In genomic region chr8:107424176-107424575, GRCm38 (mm10) we compare ENCODE assay signal across 7 mouse cellular contexts. TPM values are rescaled to one million over a fixed set of nuclear protein-coding genes. Genes with fewer than 3 reads are reported as not detected.
DNase-seq lines count a peak whose midpoint lies in the region; ATAC-seq and TF ChIP-seq lines count a peak whose summit lies in the region.

No protein-coding gene starts in this region.

- WGBS in forebrain, embryonic 14.5 days, result 30% methylated on average over 9 of the region's 9 CpGs
- 6% methylated on average over 9 of the region's 9 CpGs for WGBS in liver, embryonic 14.5 days (ENCODE audit: insufficient replicate concordance)

- ATAC-seq in forebrain, embryonic 14.5 days, result no peak; the same call in 1 of the 2 replicates
- ATAC-seq in liver, embryonic 14.5 days (ENCODE audit: insufficient read depth), result peak; percentile 11; the same call in 1 of the 2 replicates

- H3K9ac ChIP-seq in forebrain, embryonic 14.5 days (ENCODE audit: low read length), result peak overlapping the region; percentile 85
- peak overlapping the region; percentile 83 for H3K9ac ChIP-seq in liver, embryonic 14.5 days (replicated peaks)

- H3K4me2 ChIP-seq in forebrain, embryonic 14.5 days (ENCODE audit: low read length), result peak overlapping the region; percentile 71
- H3K4me2 ChIP-seq in liver, embryonic 14.5 days (ENCODE audit: low read depth), result peak overlapping the region; percentile 97

- no peaks in the 10 kb centered on the region for H3K9me3 ChIP-seq in forebrain, embryonic 14.5 days (replicated peaks; ENCODE audit: control insufficient read depth, low read length)
- H3K9me3 ChIP-seq in liver, embryonic 14.5 days (ENCODE audit: control insufficient read depth, low read length), result no peaks in the 10 kb centered on the region

- H3K4me1 ChIP-seq in testis, adult 2 months (ENCODE audit: control insufficient read depth, insufficient read depth, low read length), result peaks cover 5% of the 10 kb centered on the region
- peaks cover 6% of the 10 kb centered on the region for H3K4me1 ChIP-seq in forebrain, embryonic 14.5 days (ENCODE audit: control insufficient read depth, insufficient read depth, low read length)
- peaks cover 8 to 16% of the 10 kb centered on the region in 2 experiments for H3K4me1 ChIP-seq in liver, embryonic 14.5 days (replicated peaks; ENCODE audit: control insufficient read depth in 2 of 2, insufficient read depth in 2 of 2, low read length in 1 of 2)

- peaks cover 2% of the 10 kb centered on the region for H3K36me3 ChIP-seq in testis, adult 2 months (ENCODE audit: control insufficient read depth, insufficient read depth, low read length)
- peaks cover 33% of the 10 kb centered on the region for H3K36me3 ChIP-seq in forebrain, embryonic 14.5 days (ENCODE audit: control insufficient read depth, insufficient read depth, low read length)
- H3K36me3 ChIP-seq in liver, embryonic 14.5 days (replicated peaks; ENCODE audit: control insufficient read depth, insufficient read depth, low read depth), result peaks cover 19% of the 10 kb centered on the region

- no peaks in the 10 kb centered on the region for H3K27me3 ChIP-seq in testis, adult 2 months (ENCODE audit: control insufficient read depth, insufficient read depth, low read length)
- no peaks in the 10 kb centered on the region for H3K27me3 ChIP-seq in forebrain, embryonic 14.5 days (replicated peaks; ENCODE audit: control insufficient read depth, insufficient read depth, low read length)
- no peaks in the 10 kb centered on the region; the same call in 1 of the 2 replicates for H3K27me3 ChIP-seq in liver, embryonic 14.5 days (ENCODE audit: control insufficient read depth, insufficient read depth, low read length)

- DNase-seq in testis, postnatal 14 days (ENCODE audit: low spot score), result no peak
- no peak for DNase-seq in forebrain, embryonic 14.5 days (ENCODE audit: low spot score)
- no peak for DNase-seq in liver, embryonic 14.5 days (ENCODE audit: low read depth in 3 of 3, low spot score in 3 of 3)
- DNase-seq in right cerebral cortex, postnatal 10 days (ENCODE audit: low spot score in 2 of 2), result no peak
- DNase-seq in left cerebral cortex, adult 11 months (ENCODE audit: low spot score), result no peak
- DNase-seq in thymus, postnatal 0 days (ENCODE audit: low spot score), result no peak

- TF ChIP-seq EP300 in liver, embryonic 14.5 days (IDR thresholded peaks at IDR 0.05; ENCODE audit: low read depth), result no peak

- H3K4me3 ChIP-seq in testis, adult 2 months (ENCODE audit: control insufficient read depth, low read depth, low read length), result peak overlapping the region; percentile 100
- peak overlapping the region; percentile 75 for H3K4me3 ChIP-seq in forebrain, embryonic 14.5 days (ENCODE audit: low read depth, low read length)
- H3K4me3 ChIP-seq in liver, embryonic 14.5 days (ENCODE audit: insufficient read depth in 1 of 2, low read depth in 2 of 2, low read length in 2 of 2), result peak overlapping the region; percentile 77 to 86

- no peak for TF ChIP-seq POLR2A in testis, adult 2 months (IDR thresholded peaks at IDR 0.05; ENCODE audit: control insufficient read depth, low read depth, low read length)

- peak overlapping the region; percentile 97 for H3K27ac ChIP-seq in testis, adult 2 months (ENCODE audit: control insufficient read depth, insufficient read depth, low read depth, low read length)
- no peak overlapping the region for H3K27ac ChIP-seq in forebrain, embryonic 14.5 days (ENCODE audit: low read depth, low read length)
- peak overlapping the region; percentile 75 for H3K27ac ChIP-seq in liver, embryonic 14.5 days

- TF ChIP-seq CTCF in testis, adult 2 months (IDR thresholded peaks at IDR 0.05; ENCODE audit: control insufficient read depth, insufficient read depth, insufficient replicate concordance, low read depth, low read length), result no peak
- TF ChIP-seq CTCF in liver, embryonic 14.5 days (IDR thresholded peaks at IDR 0.05; ENCODE audit: low read depth), result no peak

RNA-seq across cellular contexts. Expression of gene Nob1, which starts 0.7 kb away (rescaled TPM):
- 15.3 and 15.9 TPM in 2 replicates for polyA plus RNA-seq in testis, adult 2 months (2012; rRNA removed)
- polyA plus RNA-seq in forebrain, embryonic 14.5 days (2014; fragmentation: Nextera tagmentation; extraction: Ambion mirVana), result 43.4 and 57.2 TPM in 2 replicates
- polyA plus RNA-seq in liver, embryonic 14.5 days (2012; rRNA removed), result 24.6 and 30.9 TPM in 2 replicates
- 16.0 and 18.5 TPM in 2 replicates for polyA plus RNA-seq in liver, embryonic 14.5 days (2014; fragmentation: Nextera tagmentation; extraction: Ambion mirVana)
- polyA plus RNA-seq in thymus, postnatal 0 days (2015; fragmentation: Nextera tagmentation; extraction: Ambion mirVana), result 59.8 and 73.2 TPM in 2 replicates

RNA-seq across cellular contexts. Expression of gene Wwp2, which starts 12.0 kb away (rescaled TPM):
- 109 and 129 TPM in 2 replicates for polyA plus RNA-seq in testis, adult 2 months (2012; rRNA removed)
- polyA plus RNA-seq in forebrain, embryonic 14.5 days (2014; fragmentation: Nextera tagmentation; extraction: Ambion mirVana), result 38.8 and 40.4 TPM in 2 replicates
- 12.1 and 14.7 TPM in 2 replicates for polyA plus RNA-seq in liver, embryonic 14.5 days (2012; rRNA removed)
- polyA plus RNA-seq in liver, embryonic 14.5 days (2014; fragmentation: Nextera tagmentation; extraction: Ambion mirVana), result 28.0 and 33.7 TPM in 2 replicates
- 65.1 and 75.2 TPM in 2 replicates for polyA plus RNA-seq in thymus, postnatal 0 days (2015; fragmentation: Nextera tagmentation; extraction: Ambion mirVana)

RNA-seq across cellular contexts. Expression of gene Nqo1, which starts 21.2 kb away (rescaled TPM):
- 1.6 and 2.2 TPM in 2 replicates for polyA plus RNA-seq in testis, adult 2 months (2012; rRNA removed)
- 5.1 TPM in 2 replicates for polyA plus RNA-seq in forebrain, embryonic 14.5 days (2014; fragmentation: Nextera tagmentation; extraction: Ambion mirVana)
- 6.6 and 6.9 TPM in 2 replicates for polyA plus RNA-seq in liver, embryonic 14.5 days (2012; rRNA removed)
- polyA plus RNA-seq in liver, embryonic 14.5 days (2014; fragmentation: Nextera tagmentation; extraction: Ambion mirVana), result 15.1 and 19.0 TPM in 2 replicates
- polyA plus RNA-seq in thymus, postnatal 0 days (2015; fragmentation: Nextera tagmentation; extraction: Ambion mirVana), result 140 and 157 TPM in 2 replicates
